Mouse (Mus musculus): ENCODE measurements at regions not wholly inside any gene's neighbourhood (a gene's known extent, or its start where the extent isn't known, plus 50 kb on each side); places are given as distances from the start of the nearest gene placed in this dataset.

DNA sequence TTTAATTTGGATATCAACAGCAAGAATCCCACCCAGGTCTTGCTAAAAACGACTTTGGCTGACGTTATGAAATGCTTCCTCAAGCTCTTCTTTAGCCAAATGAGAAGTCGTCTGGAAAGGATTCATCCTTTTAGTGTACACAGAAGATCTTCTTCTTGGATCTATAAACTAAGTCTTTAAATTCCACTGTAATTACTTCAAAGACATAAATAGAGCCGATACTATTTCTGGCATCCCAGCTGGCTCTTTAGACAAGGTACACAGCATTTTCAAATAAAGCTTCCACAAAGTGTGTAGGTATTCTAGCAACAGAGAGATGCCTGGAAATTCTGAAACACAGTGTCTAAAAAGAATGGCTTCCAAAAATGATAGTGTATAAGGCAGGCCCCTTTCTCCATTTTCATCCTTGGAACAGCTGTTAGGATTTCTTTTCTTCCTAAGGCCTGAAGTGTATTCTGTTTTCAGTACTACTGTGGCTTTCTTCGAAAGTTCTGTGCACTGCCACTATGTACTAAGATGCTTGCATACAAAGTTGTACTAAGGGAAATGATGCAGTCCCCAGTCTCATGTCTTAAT lies 371.4 kb downstream of the Inhba start:
- TF ChIP-seq CTCF (IDR thresholded peaks at IDR 0.05; ENCODE audit: borderline replicate concordance, control insufficient read depth, extremely low read depth, insufficient read depth, low read length, poor library complexity) (no peak), POLR2A (IDR thresholded peaks at IDR 0.05; ENCODE audit: control insufficient read depth, extremely low read depth, insufficient read depth, low read length, poor library complexity) (no peak)

Data from thymus, adult 2 months (tissue).